Mouse (Mus musculus) left cerebral cortex, postnatal 25 days (tissue): Measurements from ENCODE around the gene Sirt5. TPM values are rescaled to one million over a fixed set of nuclear protein-coding genes. Genes with fewer than 3 reads are reported as not detected.

Experiments used
- DNase-seq, 2 experiments: peaks; one replicate each; pipeline ENCODE4 v3.0.0; 2022; ENCODE audit warnings: low spot score in 2 of 2, mixed read lengths in 1 of 2
- intact Hi-C: fragments of 180-260 bp; cut with DNase I; formaldehyde crosslinking; loops from one replicate; pipeline ENCODE4 v1.15.1; 2025
- total RNA-seq, 2 experiments: library from RNA; stranded (reverse); gene quantifications; 2 replicates each; pipeline ENCODE4 v1.2.3; 2021

The Sirt5 gene
- total RNA-seq, 2 experiments from 2014 or later = 16.4 to 16.5 TPM

- intact Hi-C loops = no loop called here
- DNase-seq = no peak
Observed at GRCm38 (mm10) chr13:43370063-43370462, 4.8 kb downstream of the Sirt5 start.

GRCm38 (mm10) chr13:43372892-43373291 lies 7.6 kb downstream of the Sirt5 start:
- DNase-seq = no peak
- intact Hi-C loops = no loop called here

- intact Hi-C loops = no loop called here
- DNase-seq = no peak
Observed at GRCm38 (mm10) chr13:43374205-43374604, 8.9 kb downstream of the Sirt5 start.

- no peak for DNase-seq
- intact Hi-C loops = no loop called here
Observed at GRCm38 (mm10) chr13:43374918-43375432, 9.7 kb downstream of the Sirt5 start.

- no peak for DNase-seq
- intact Hi-C loops = loop anchor here (5.0 kb wide), 1 partner anchor 198 kb away; no protein-coding TSS in a partner anchor
Observed at GRCm38 (mm10) chr13:43379989-43380388, 14.7 kb downstream of the Sirt5 start.

GRCm38 (mm10) chr13:43385321-43385720 lies 20.0 kb downstream of the Sirt5 start:
- DNase-seq = no peak
- intact Hi-C loops = no loop called here

- no peak for DNase-seq
- intact Hi-C loops = loop anchor here (1.0 kb wide), 1 partner anchor 226 kb away; the partner anchor contains the start of gene Tbc1d7
Observed at GRCm38 (mm10) chr13:43397700-43398296, 32.5 kb downstream of the Sirt5 start.

GRCm38 (mm10) chr13:43398297-43399080 lies 33.2 kb downstream of the Sirt5 start, which contains the start of gene Nol7:
Gene Nol7, plus strand, starts transcription at chr13:43398390.
- DNase-seq = peak; percentile 97 to 98
- intact Hi-C loops = loop anchor here (1.0 kb wide), 1 partner anchor 227 kb away; the partner anchor contains the start of gene Tbc1d7

- intact Hi-C loops = no loop called here
Observed at GRCm38 (mm10) chr13:43399576-43399975, 34.3 kb downstream of the Sirt5 start.

GRCm38 (mm10) chr13:43412311-43412710 lies 47.0 kb downstream of the Sirt5 start:
- DNase-seq = peak in 1 of 2 experiments; percentile 56
- intact Hi-C loops = loop anchor here (5.0 kb wide), 1 partner anchor 140 kb away; no protein-coding TSS in a partner anchor

More at GRCm38 (mm10) chr13:43399576-43399975, 34.3 kb downstream of the Sirt5 start:
- no peak for DNase-seq

GRCm38 (mm10) chr13:43413611-43414010 lies 48.3 kb downstream of the Sirt5 start:
- no peak for DNase-seq
- intact Hi-C loops = loop anchor here (5.0 kb wide), 1 partner anchor 139 kb away; no protein-coding TSS in a partner anchor

GRCm38 (mm10) chr13:43415249-43415648 lies 50.0 kb downstream of the Sirt5 start:
- intact Hi-C loops = no loop called here
- no peak for DNase-seq

- intact Hi-C loops = no loop called here
- DNase-seq = no peak
Observed at GRCm38 (mm10) chr13:43428436-43428835, 63.1 kb downstream of the Sirt5 start.

- intact Hi-C loops = no loop called here
- no peak for DNase-seq
Observed at GRCm38 (mm10) chr13:43433395-43433794, 68.1 kb downstream of the Sirt5 start.

- no peak for DNase-seq
- intact Hi-C loops = no loop called here
Observed at GRCm38 (mm10) chr13:43440376-43440775, 75.1 kb downstream of the Sirt5 start.

- DNase-seq = no peak
- intact Hi-C loops = no loop called here
Observed at GRCm38 (mm10) chr13:43442551-43442950, 77.3 kb downstream of the Sirt5 start.

- no peak for DNase-seq
- intact Hi-C loops = no loop called here
Observed at GRCm38 (mm10) chr13:43443706-43444105, 78.4 kb downstream of the Sirt5 start.

GRCm38 (mm10) chr13:43444717-43445116 lies 79.4 kb downstream of the Sirt5 start:
- no peak for DNase-seq
- intact Hi-C loops = no loop called here
